Mouse (Mus musculus): ENCODE results near the gene Nrp1. TPM values are rescaled to one million over a fixed set of nuclear protein-coding genes. Genes with fewer than 3 reads are reported as not detected.
A peak's percentile ranks its signal among the peaks of the same experiment; 100 is the strongest.

Gene Nrp1
- polyA plus RNA-seq, 1 experiment, result 117 TPM

- TF ChIP-seq CTCF (IDR thresholded peaks at IDR 0.05; ENCODE audit: low read depth, low read length), result no peak
- no peak for TF ChIP-seq POLR2A (IDR thresholded peaks at IDR 0.05; ENCODE audit: borderline replicate concordance, low read depth, low read length)
- Histone ChIP-seq H3K27ac (ENCODE audit: insufficient read depth, low read depth, low read length) (no peak overlapping the region), H3K4me3 (ENCODE audit: insufficient read depth, low read length) (no peak overlapping the region), H3K4me1 (ENCODE audit: control insufficient read depth, insufficient read depth, low read length) (peaks cover 17% of the 10 kb centered on the region)
Observed at GRCm38 (mm10) chr8:128431082-128431481, 72.7 kb downstream of the Nrp1 start.

GRCm38 (mm10) chr8:128435749-128436148 is 77.3 kb downstream of the Nrp1 start:
- Histone ChIP-seq H3K27ac (ENCODE audit: insufficient read depth, low read depth, low read length) (peak overlapping the region; percentile 84), H3K4me1 (ENCODE audit: control insufficient read depth, insufficient read depth, low read length) (peaks cover 27% of the 10 kb centered on the region), H3K4me3 (ENCODE audit: insufficient read depth, low read length) (no peak overlapping the region)
- TF ChIP-seq POLR2A (IDR thresholded peaks at IDR 0.05; ENCODE audit: borderline replicate concordance, low read depth, low read length), result no peak

- no peak overlapping the region for H3K27ac ChIP-seq (ENCODE audit: insufficient read depth, low read depth, low read length)
- H3K4me1 ChIP-seq (ENCODE audit: control insufficient read depth, insufficient read depth, low read length), result peaks cover 25% of the 10 kb centered on the region
- TF ChIP-seq POLR2A (IDR thresholded peaks at IDR 0.05; ENCODE audit: borderline replicate concordance, low read depth, low read length) (no peak), CTCF (IDR thresholded peaks at IDR 0.05; ENCODE audit: low read depth, low read length) (no peak)
- H3K4me3 ChIP-seq (ENCODE audit: insufficient read depth, low read length), result no peak overlapping the region
Observed at GRCm38 (mm10) chr8:128437156-128437825, 78.9 kb downstream of the Nrp1 start.

- H3K4me3 ChIP-seq (ENCODE audit: insufficient read depth, low read length), result no peak overlapping the region
- H3K4me1 ChIP-seq (ENCODE audit: control insufficient read depth, insufficient read depth, low read length), result peaks cover 7% of the 10 kb centered on the region
- H3K27ac ChIP-seq (ENCODE audit: insufficient read depth, low read depth, low read length), result no peak overlapping the region
- TF ChIP-seq POLR2A (IDR thresholded peaks at IDR 0.05; ENCODE audit: borderline replicate concordance, low read depth, low read length) (no peak), CTCF (IDR thresholded peaks at IDR 0.05; ENCODE audit: low read depth, low read length) (no peak)
Observed at GRCm38 (mm10) chr8:128441407-128441806, 83.0 kb downstream of the Nrp1 start.

DNA sequence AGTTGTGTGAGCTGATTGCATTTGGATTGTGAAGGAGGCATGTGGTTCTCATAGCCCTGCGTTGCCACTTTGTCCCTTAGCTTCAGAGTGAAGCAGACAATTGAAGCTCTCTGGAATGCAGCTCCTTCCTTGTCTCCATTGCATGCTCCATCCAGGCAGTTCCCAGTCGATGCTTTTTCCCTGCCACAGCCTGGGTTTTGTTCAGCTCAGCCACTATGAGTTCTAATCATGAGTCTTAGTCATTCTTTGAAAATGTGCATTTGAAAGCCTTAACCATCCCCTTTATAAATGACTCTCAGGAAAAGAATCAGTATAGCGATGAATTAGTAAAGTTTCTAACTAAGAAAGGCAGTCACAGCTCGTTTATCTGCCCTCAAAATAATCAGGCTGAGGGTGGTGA is 87.2 kb downstream of the Nrp1 start:
- H3K4me3 ChIP-seq (ENCODE audit: insufficient read depth, low read length), result no peak overlapping the region
- peaks cover 9% of the 10 kb centered on the region for H3K4me1 ChIP-seq (ENCODE audit: control insufficient read depth, insufficient read depth, low read length)
- H3K27ac ChIP-seq (ENCODE audit: insufficient read depth, low read depth, low read length), result no peak overlapping the region
- TF ChIP-seq CTCF (IDR thresholded peaks at IDR 0.05; ENCODE audit: low read depth, low read length) (no peak), POLR2A (IDR thresholded peaks at IDR 0.05; ENCODE audit: borderline replicate concordance, low read depth, low read length) (no peak)

DNA sequence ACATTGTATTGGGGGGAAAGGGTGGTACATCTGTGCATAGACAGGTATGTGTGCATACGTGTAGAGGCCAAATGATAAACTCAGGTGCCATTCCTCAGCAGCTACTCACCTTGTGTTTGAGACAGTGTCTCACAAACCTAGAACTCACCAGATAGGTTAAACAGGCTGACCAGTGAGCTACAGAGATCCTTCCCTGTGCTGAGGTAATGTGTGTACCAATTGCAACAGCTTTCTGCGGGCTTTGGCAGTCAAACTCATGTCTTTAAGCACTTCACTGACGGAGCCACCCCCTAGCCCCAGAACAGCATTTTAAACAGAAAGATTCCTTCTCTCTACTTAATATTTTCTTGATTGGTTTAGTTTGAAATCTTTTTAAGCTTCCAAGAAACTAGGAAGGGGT is 88.2 kb downstream of the Nrp1 start:
- TF ChIP-seq POLR2A (IDR thresholded peaks at IDR 0.05; ENCODE audit: borderline replicate concordance, low read depth, low read length) (no peak), CTCF (IDR thresholded peaks at IDR 0.05; ENCODE audit: low read depth, low read length) (no peak)
- Histone ChIP-seq H3K4me1 (ENCODE audit: control insufficient read depth, insufficient read depth, low read length) (peaks cover 19% of the 10 kb centered on the region), H3K4me3 (ENCODE audit: insufficient read depth, low read length) (no peak overlapping the region), H3K27ac (ENCODE audit: insufficient read depth, low read depth, low read length) (no peak overlapping the region)

- Histone ChIP-seq H3K4me1 (ENCODE audit: control insufficient read depth, insufficient read depth, low read length) (peaks cover 26% of the 10 kb centered on the region), H3K4me3 (ENCODE audit: insufficient read depth, low read length) (no peak overlapping the region), H3K27ac (ENCODE audit: insufficient read depth, low read depth, low read length) (no peak overlapping the region)
- TF ChIP-seq POLR2A (IDR thresholded peaks at IDR 0.05; ENCODE audit: borderline replicate concordance, low read depth, low read length) (no peak), CTCF (IDR thresholded peaks at IDR 0.05; ENCODE audit: low read depth, low read length) (no peak)
Observed at GRCm38 (mm10) chr8:128447320-128447719, 88.9 kb downstream of the Nrp1 start.

- Histone ChIP-seq H3K4me1 (ENCODE audit: control insufficient read depth, insufficient read depth, low read length) (peaks cover 46% of the 10 kb centered on the region), H3K4me3 (ENCODE audit: insufficient read depth, low read length) (no peak overlapping the region), H3K27ac (ENCODE audit: insufficient read depth, low read depth, low read length) (no peak overlapping the region)
- TF ChIP-seq CTCF (IDR thresholded peaks at IDR 0.05; ENCODE audit: low read depth, low read length), result no peak
- no peak for TF ChIP-seq POLR2A (IDR thresholded peaks at IDR 0.05; ENCODE audit: borderline replicate concordance, low read depth, low read length)
Observed at GRCm38 (mm10) chr8:128450390-128451032, 92.1 kb downstream of the Nrp1 start.

GRCm38 (mm10) chr8:128451121-128451520 is 92.7 kb downstream of the Nrp1 start:
- no peak overlapping the region for H3K4me3 ChIP-seq (ENCODE audit: insufficient read depth, low read length)
- no peak for TF ChIP-seq POLR2A (IDR thresholded peaks at IDR 0.05; ENCODE audit: borderline replicate concordance, low read depth, low read length)
- no peak for TF ChIP-seq CTCF (IDR thresholded peaks at IDR 0.05; ENCODE audit: low read depth, low read length)
- peaks cover 49% of the 10 kb centered on the region for H3K4me1 ChIP-seq (ENCODE audit: control insufficient read depth, insufficient read depth, low read length)
- peak overlapping the region; percentile 70 for H3K27ac ChIP-seq (ENCODE audit: insufficient read depth, low read depth, low read length)

DNA sequence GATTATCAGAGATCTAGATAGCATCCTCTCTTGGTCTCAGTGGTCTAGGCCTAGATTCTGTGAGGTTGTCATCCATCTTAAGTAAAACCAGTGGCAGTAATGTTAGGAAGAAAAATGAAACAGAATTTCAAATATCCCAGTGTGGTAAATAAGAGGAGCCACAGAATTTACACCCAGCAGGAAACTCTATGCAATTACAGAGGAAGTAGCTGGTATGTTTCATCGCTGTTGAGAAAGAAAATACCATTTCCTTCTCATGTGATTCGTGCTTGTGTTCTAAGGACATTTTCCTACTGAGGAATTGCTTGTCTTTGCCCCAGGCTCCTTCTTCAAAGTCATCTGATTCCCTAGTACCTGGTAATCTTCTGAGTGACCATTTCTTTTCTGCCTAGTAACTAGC is 95.1 kb downstream of the Nrp1 start:
- Histone ChIP-seq H3K27ac (ENCODE audit: insufficient read depth, low read depth, low read length) (peak overlapping the region; percentile 91), H3K4me3 (ENCODE audit: insufficient read depth, low read length) (no peak overlapping the region), H3K4me1 (ENCODE audit: control insufficient read depth, insufficient read depth, low read length) (peaks cover 64% of the 10 kb centered on the region)
- TF ChIP-seq CTCF (IDR thresholded peaks at IDR 0.05; ENCODE audit: low read depth, low read length), result no peak
- TF ChIP-seq POLR2A (IDR thresholded peaks at IDR 0.05; ENCODE audit: borderline replicate concordance, low read depth, low read length), result no peak
